Mouse (Mus musculus) heart, adult 2 months (tissue): ENCODE data around the gene Coa5. TPM values are rescaled to one million over a fixed set of nuclear protein-coding genes. Genes with fewer than 3 reads are reported as not detected.
A peak's percentile ranks its signal among the peaks of the same experiment; 100 is the strongest.

Experiments used
- DNase-seq, 2 experiments: peaks; one replicate each; pipeline ENCODE4 v3.0.0; 2021
- H3K27ac ChIP-seq: fragments of 200-600 bp; 2 replicates; pipeline ENCODE4 v1.8.1; 2022
- H3K27me3 ChIP-seq: fragments of 200-500 bp; 2 replicates; pipeline ENCODE4 v1.6.1; 2012; ENCODE audit warnings: mild to moderate bottlenecking, low read length, inconsistent platforms, mixed read lengths; ENCODE audit not compliant: control insufficient read depth, insufficient read depth
- H3K36me3 ChIP-seq: fragments of 200-500 bp; 2 replicates; pipeline ENCODE4 v1.6.1; 2012; ENCODE audit warnings: low read length, inconsistent platforms; ENCODE audit not compliant: control insufficient read depth, insufficient read depth
- H3K4me1 ChIP-seq: fragments of 200-500 bp; 2 replicates; pipeline ENCODE4 v1.6.1; 2011; ENCODE audit warnings: low read length; ENCODE audit not compliant: control insufficient read depth, insufficient read depth
- H3K4me3 ChIP-seq: fragments of 200-600 bp; 2 replicates; pipeline ENCODE4 v1.8.1; 2022
- H3K79me2 ChIP-seq: fragments of 200-500 bp; replicated peaks from 2 replicates; pipeline ENCODE4 v1.6.1; 2012; ENCODE audit warnings: mild to moderate bottlenecking, inconsistent platforms, low read length, moderate library complexity, mixed read lengths; ENCODE audit not compliant: control insufficient read depth, insufficient read depth
- H3K9ac ChIP-seq: fragments of 200-500 bp; 2 replicates; pipeline ENCODE4 v1.6.1; 2012; ENCODE audit warnings: low read depth, mild to moderate bottlenecking, control low read depth, inconsistent platforms, low read length, mixed read lengths
- CTCF ChIP-seq: fragments of 200-600 bp; IDR thresholded peaks from 2 replicates; pipeline ENCODE4 v1.8.1; 2022; ENCODE audit warnings: antibody characterized with exemption, mild to moderate bottlenecking, moderate library complexity
- EP300 ChIP-seq: fragments of 200-500 bp; IDR thresholded peaks from 2 replicates; pipeline ENCODE4 v1.6.1; 2011; ENCODE audit warnings: low read depth, low read length, control low read depth; ENCODE audit not compliant: insufficient read depth
- POLR2A ChIP-seq: fragments of 200-500 bp; IDR thresholded peaks from 2 replicates; pipeline ENCODE4 v1.6.1; 2011; ENCODE audit warnings: mild to moderate bottlenecking, low read depth, low read length, control low read depth; ENCODE audit not compliant: insufficient read depth
- WGBS: fragments of 180-500 bp; shearing (Covaris S2); methylation state at CpG from one replicate; pipeline ENCODE4 v1.1.7; 2018; 5-methylcytosine and 5-hydroxymethylcytosine counted together
- intact Hi-C: fragments of 180-260 bp; cut with DNase I; formaldehyde crosslinking; loops from one replicate; pipeline ENCODE4 v1.15.1; 2025
- polyA plus RNA-seq: library from polyadenylated mRNA; depleted of rRNA; stranded (reverse); fragments of >200 nt; gene quantifications from 2 replicates; pipeline ENCODE4 v1.2.3, GENCODE M21; 2012
- total RNA-seq, 2 experiments: library from RNA; stranded (reverse); gene quantifications; 2 replicates each; pipeline ENCODE4 v1.2.3; 2021

Gene Coa5
- total and polyA plus RNA-seq, 3 experiments: 97.3 to 106 (median 100) TPM

DNA sequence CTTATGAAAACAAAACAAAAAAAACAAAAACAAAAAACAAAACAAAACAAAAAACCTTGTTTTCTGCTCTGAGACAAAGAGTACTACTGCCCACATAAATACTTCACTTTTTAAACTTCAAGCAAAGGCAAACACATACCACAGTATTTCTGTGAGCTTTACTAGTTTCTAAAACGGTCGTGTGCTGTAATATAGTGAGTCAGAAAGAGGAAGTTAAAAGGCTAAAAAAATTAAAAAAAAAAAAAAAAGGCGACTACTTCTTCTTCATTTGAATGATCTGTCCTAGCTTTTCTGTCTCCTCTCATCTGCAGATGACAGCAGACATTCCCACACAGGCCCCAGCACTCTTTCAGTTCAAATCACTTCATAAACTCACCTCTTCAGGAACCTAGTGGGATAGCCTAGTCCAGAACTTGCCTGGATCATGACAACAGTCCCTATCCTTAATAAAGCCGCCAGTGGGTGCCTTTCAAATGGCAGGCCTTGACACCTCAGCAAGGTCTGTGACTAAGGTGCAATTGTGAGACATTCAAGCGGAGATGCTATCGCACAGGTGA is 44.8 kb upstream of the Coa5 start:
- H3K4me1 ChIP-seq: peaks cover 6% of the 10 kb centered on the region
- WGBS: 80% methylated on average over 6 of the region's 6 CpGs
- H3K27me3 ChIP-seq: no peaks in the 10 kb centered on the region
- no peaks in the 10 kb centered on the region for H3K79me2 ChIP-seq
- H3K36me3 ChIP-seq: peaks cover 3% of the 10 kb centered on the region; the same call in 1 of the 2 replicates
- DNase-seq: no peak
- TF ChIP-seq CTCF: no peak
- no peak for TF ChIP-seq POLR2A
- no peak for TF ChIP-seq EP300
- H3K27ac ChIP-seq: no peak overlapping the region; the same call in 1 of the 2 replicates
- H3K4me3 ChIP-seq: no peak overlapping the region
- intact Hi-C loops: loop anchor here (10.0 kb wide), 1 partner anchor 60 kb away; no protein-coding TSS in a partner anchor
- H3K9ac ChIP-seq: no peak overlapping the region

DNA sequence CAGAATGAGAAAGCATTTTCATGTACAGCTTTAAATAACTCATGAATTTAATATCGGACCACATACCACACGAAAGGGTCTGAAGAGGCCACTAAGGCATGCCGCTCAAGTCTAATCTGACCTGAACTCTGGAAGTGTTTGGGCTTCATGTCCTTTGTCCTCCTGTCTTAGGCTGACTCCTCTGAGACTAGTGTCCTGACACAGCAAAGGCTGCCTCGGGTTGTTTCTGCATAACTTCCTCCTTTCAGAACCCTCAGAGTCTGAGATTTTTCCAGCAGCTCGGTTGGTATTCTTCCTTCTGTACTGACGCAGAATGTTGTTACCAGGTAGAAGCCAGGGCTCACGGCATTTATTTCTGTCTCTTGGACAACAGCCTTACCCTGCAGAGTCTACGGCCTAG is 44.1 kb upstream of the Coa5 start:
- H3K36me3 ChIP-seq: peaks cover 3% of the 10 kb centered on the region; the same call in 1 of the 2 replicates
- H3K79me2 ChIP-seq: no peaks in the 10 kb centered on the region
- peak in 1 of 2 experiments; percentile 48 for DNase-seq
- WGBS: 39% methylated on average over 8 of the region's 8 CpGs
- H3K27ac ChIP-seq: no peak overlapping the region; the same call in 1 of the 2 replicates
- H3K4me3 ChIP-seq: no peak overlapping the region
- peaks cover 6% of the 10 kb centered on the region for H3K4me1 ChIP-seq
- H3K27me3 ChIP-seq: no peaks in the 10 kb centered on the region
- intact Hi-C loops: loop anchor here (10.0 kb wide), 1 partner anchor 61 kb away; no protein-coding TSS in a partner anchor
- no peak for TF ChIP-seq EP300
- no peak for TF ChIP-seq POLR2A
- TF ChIP-seq CTCF: no peak
- no peak overlapping the region for H3K9ac ChIP-seq

- Histone ChIP-seq H3K36me3 (peaks cover 3% of the 10 kb centered on the region), H3K4me1 (peaks cover 4% of the 10 kb centered on the region), H3K4me3 (no peak overlapping the region), H3K9ac (no peak overlapping the region), H3K27me3 (no peaks in the 10 kb centered on the region), H3K79me2 (no peaks in the 10 kb centered on the region; the same call in 1 of the 2 replicates), H3K27ac (no peak overlapping the region)
- TF ChIP-seq CTCF: no peak
- TF ChIP-seq POLR2A: no peak
- no peak for TF ChIP-seq EP300
- no peak for DNase-seq
- intact Hi-C loops: loop anchor here (10.0 kb wide), 1 partner anchor 62 kb away; no protein-coding TSS in a partner anchor
- WGBS: 86% methylated on average over 10 of the region's 10 CpGs
These were observed 43.3 kb upstream of the Coa5 start for GRCm38 (mm10) chr1:37473251-37473650.

DNA sequence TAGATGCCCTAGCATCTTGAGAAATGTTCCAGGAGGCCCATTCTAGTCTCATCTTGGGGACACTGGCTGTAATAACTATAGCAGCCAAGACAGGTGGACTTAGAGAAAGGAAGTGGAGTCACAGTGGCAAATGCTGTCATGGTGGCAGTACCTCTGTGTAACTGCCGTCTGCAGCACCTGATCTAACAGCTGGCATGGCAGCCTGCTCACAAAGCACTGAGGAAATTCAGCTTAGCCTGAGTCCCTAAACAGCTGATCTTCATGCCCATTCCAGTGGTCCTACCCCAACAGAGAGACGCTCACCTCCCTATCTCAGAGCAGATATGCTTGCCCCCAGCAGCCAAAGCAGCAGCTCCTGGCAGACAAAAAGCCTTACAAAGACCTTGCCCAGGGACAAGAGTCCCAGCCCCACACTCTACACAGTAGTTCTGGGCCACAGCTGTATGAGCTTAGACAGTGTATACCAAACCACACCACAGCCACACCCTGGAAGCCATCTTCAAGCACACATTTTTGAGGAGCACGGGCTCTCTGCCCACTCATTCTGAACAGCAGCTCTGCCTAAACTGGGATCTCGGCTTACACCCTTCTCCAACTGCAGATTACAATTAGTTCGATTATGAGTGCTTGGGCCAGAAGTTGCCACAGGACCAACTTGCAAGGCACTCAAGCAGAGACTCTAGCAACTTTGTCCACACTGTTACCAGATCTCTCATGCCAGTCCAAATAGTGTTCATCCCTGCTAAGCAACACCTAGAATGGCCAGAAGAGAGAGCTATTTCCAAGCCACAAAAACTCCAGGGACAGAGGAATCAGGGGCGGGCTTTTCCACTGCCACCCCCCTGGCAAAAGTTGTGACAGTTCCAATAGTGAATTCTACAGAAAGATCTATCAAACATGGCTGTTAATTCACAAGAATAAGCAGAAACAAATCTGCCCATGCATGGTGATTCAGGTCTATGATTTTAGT is 41.6 kb upstream of the Coa5 start:
- peak; percentile 60 for TF ChIP-seq CTCF
- TF ChIP-seq EP300: no peak
- Histone ChIP-seq H3K36me3 (peaks cover 3% of the 10 kb centered on the region), H3K27ac (no peak overlapping the region), H3K4me1 (peaks cover 3% of the 10 kb centered on the region), H3K79me2 (no peaks in the 10 kb centered on the region; the same call in 1 of the 2 replicates), H3K4me3 (no peak overlapping the region), H3K9ac (no peak overlapping the region), H3K27me3 (no peaks in the 10 kb centered on the region)
- intact Hi-C loops: loop anchor here (2.0 to 10.0 kb wide), 2 partner anchors 63 to 163 kb away; no protein-coding TSS in a partner anchor
- 73% methylated on average over 6 of the region's 6 CpGs for WGBS
- DNase-seq: no peak

DNA sequence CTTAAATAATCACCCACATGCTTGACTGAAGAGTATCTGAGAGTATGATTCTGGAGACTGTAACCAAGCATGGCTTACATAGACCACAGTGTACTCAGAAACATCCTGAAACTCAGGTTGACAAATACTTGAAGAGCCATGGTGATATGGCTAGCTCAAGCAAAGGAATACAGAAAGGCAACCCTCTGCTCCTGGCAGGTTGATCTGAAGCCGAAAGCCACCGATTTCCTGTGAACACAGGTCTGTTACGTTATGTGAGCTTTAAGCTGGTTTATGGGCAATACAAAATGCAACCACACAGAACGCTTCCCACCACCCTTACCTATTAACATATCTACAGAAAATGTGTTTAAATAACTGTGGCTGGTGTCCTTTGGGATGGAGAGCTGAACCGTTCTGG is 39.1 kb upstream of the Coa5 start:
- H3K4me1 ChIP-seq: peaks cover 1% of the 10 kb centered on the region; the same call in 1 of the 2 replicates
- WGBS: 91% methylated on average over 5 of the region's 5 CpGs
- no peak overlapping the region for H3K27ac ChIP-seq
- H3K36me3 ChIP-seq: no peaks in the 10 kb centered on the region; the same call in 1 of the 2 replicates
- no peak for DNase-seq
- no peaks in the 10 kb centered on the region; the same call in 1 of the 2 replicates for H3K79me2 ChIP-seq
- H3K4me3 ChIP-seq: no peak overlapping the region
- H3K27me3 ChIP-seq: no peaks in the 10 kb centered on the region
- TF ChIP-seq POLR2A: no peak
- no peak for TF ChIP-seq EP300
- TF ChIP-seq CTCF: no peak
- intact Hi-C loops: no loop called here
- H3K9ac ChIP-seq: no peak overlapping the region

DNA sequence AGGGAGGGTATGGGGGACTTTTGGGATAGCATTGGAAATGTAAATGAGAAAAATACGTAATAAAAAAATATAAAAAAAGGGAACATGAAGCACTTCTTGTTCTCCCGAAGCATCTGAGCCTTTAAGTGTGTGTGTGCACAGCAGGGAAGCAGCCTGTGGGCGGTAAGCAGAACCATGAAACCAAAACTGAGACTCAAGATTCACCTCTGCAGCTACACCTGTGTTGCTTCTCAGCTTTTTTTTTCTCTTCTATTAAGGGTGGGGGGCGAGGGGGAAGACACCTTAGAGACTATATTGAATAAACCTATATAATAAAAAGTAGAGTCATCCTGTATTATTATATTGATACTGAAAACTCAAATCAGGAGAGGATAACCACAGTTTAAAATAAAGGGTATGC is 37.9 kb upstream of the Coa5 start:
- no peak for DNase-seq
- WGBS: 91% methylated on average over 4 of the region's 4 CpGs
- intact Hi-C loops: no loop called here
- Histone ChIP-seq H3K79me2 (no peaks in the 10 kb centered on the region; the same call in 1 of the 2 replicates), H3K4me1 (no peaks in the 10 kb centered on the region), H3K4me3 (no peak overlapping the region), H3K27me3 (no peaks in the 10 kb centered on the region), H3K9ac (no peak overlapping the region), H3K36me3 (no peaks in the 10 kb centered on the region; the same call in 1 of the 2 replicates), H3K27ac (no peak overlapping the region)
- no peak for TF ChIP-seq CTCF
- no peak for TF ChIP-seq EP300
- no peak for TF ChIP-seq POLR2A
